Mouse (Mus musculus): ENCODE data around the gene Senp5.
"Not testable (repeated sequence)": the region's sequence is repeated elsewhere in the genome, so short reads cannot be mapped to it uniquely, and the experiment has no call there.

Senp5 gene

GRCm38 (mm10) chr16:32002509-32003477 is at the start of gene Senp5:
Gene Senp5, minus strand, starts transcription at chr16:32003287.
- DNase-seq (ENCODE audit: inconsistent ontology term), result peak; percentile 93

DNA sequence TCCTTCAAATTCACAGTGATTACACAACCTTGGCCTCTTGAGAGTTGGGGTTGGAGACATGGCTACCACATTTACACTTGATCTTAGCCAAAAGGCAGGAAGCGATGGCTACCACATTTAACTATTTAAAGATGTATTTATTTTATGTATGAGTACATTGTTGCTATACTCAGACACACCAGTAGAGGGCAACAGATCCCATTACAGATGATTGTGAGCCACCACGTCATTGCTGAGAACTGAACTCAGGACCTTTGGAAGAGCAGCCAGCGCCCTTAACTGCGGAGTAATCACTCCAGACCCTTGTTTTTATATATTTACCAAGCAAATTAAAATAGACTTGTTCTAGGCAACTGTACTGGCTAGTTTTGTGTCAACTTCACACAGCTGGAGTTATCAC is 39.3 kb upstream of the Senp5 start:
- no peak for DNase-seq (ENCODE audit: inconsistent ontology term)

GRCm38 (mm10) chr16:32019678-32020077 is 16.6 kb upstream of the Senp5 start:
- DNase-seq (ENCODE audit: inconsistent ontology term), result no peak

GRCm38 (mm10) chr16:32010330-32010729 is 7.2 kb upstream of the Senp5 start:
- DNase-seq (ENCODE audit: inconsistent ontology term), result no peak

- DNase-seq (ENCODE audit: inconsistent ontology term), result peak; percentile 10
Observed at GRCm38 (mm10) chr16:32009913-32010312, 6.8 kb upstream of the Senp5 start.

DNA sequence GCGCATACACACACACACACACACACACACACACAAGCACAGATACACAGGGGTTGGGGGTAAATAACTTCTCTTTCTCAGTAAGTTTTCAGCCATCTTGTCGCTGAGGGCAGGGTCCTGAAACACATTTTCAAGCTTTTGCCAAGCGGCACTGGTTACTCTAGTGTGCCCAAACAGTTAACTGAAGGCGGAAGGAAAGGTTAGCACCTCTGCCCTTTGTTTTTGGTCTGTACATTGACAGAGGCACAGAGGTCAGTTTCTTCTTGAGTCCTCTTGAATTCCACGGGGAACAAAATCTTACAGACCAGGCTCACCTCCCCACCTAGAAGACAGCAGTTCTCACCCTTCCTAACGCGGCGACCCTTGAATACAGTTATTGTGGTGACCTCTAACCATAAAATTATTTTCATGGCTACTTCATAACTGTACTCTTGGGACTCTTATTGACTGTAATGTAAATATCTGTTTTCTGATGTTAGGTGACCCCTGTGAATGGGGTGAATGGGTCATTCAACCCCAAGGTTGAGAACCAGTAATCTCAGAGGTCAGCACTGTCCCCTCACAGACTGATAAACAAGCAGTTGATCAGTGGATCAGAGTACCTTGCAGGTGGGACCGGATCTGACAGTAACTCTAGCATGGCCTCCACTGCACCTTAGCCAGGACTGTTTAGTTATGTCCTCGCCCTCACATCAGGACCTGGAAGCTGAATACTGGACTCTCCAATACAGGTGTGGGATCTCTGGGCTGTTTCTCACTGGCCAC is 5.6 kb upstream of the Senp5 start:
- no peak for DNase-seq (ENCODE audit: inconsistent ontology term)

GRCm38 (mm10) chr16:32004731-32005130 is 1.6 kb upstream of the Senp5 start:
- no peak for DNase-seq (ENCODE audit: inconsistent ontology term)

DNA sequence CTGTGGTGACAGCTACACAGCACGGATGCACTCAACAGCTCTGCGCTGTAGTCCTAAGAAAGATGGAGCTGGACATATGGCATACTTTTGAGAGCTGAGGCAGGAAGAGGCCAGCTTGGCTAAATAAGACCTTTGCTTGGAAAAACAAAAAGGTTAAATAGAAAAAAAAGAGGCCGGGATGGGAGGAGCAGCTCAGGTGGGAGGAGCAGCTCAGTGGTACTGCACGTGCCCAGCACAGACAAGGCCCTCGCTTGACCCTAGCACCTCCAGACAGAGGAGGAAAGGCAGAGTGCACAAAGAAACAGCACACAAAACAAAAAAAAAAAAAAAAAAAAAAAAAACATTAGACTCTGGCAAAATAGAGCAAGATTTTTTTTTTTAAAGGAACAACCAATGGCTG is 6.7 kb downstream of the Senp5 start:
- DNase-seq (ENCODE audit: inconsistent ontology term), result no peak

- peak; percentile 15 for DNase-seq (ENCODE audit: inconsistent ontology term)
Observed at GRCm38 (mm10) chr16:31993946-31994345, 9.1 kb downstream of the Senp5 start.

DNA sequence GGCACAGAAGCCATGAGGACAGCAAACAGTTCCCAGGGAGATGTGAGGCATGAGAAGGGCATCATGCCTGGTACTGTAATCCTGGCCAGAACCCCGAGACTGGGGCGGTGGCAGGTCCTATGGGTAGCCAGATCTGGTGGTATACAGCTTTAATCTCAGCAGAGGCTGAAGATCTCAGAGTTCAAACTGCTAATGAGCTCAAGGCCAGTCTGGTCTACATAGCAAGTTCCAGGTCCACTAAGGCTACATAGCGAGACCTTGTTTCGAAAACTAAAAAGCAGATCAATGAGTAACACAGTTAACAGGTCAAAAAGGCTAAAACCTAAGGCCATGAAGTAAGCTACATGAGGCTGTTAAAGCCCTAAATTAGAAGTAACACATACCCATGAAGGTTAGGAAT is 9.9 kb downstream of the Senp5 start:
- no peak for DNase-seq (ENCODE audit: inconsistent ontology term)

GRCm38 (mm10) chr16:31992039-31992438 is 11.0 kb downstream of the Senp5 start:
- no peak for DNase-seq (ENCODE audit: inconsistent ontology term)

GRCm38 (mm10) chr16:31980946-31981345 is 22.1 kb downstream of the Senp5 start:
- DNase-seq (ENCODE audit: inconsistent ontology term), result no peak

- no peak for DNase-seq (ENCODE audit: inconsistent ontology term)
Observed at GRCm38 (mm10) chr16:31979501-31979900, 23.6 kb downstream of the Senp5 start.

DNA sequence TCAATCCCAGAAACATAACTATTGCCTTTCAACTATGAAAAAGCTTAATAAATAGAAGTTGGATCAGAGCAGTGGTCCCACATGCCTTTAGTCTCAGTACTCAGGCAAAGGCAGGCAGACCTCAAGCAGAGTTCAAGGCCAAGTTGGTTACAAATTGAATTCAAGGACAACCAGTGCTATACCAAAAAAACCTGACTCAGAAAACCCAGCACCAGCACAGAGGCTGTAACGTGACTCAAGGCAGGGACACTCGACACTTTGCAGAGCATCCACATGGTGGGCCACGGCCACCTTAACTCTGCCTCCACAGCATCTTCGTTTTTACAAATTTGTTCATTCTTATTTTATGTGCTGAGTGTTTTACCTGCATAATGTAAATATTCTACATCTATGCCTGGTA is 27.8 kb downstream of the Senp5 start:
- no peak for DNase-seq (ENCODE audit: inconsistent ontology term)

DNA sequence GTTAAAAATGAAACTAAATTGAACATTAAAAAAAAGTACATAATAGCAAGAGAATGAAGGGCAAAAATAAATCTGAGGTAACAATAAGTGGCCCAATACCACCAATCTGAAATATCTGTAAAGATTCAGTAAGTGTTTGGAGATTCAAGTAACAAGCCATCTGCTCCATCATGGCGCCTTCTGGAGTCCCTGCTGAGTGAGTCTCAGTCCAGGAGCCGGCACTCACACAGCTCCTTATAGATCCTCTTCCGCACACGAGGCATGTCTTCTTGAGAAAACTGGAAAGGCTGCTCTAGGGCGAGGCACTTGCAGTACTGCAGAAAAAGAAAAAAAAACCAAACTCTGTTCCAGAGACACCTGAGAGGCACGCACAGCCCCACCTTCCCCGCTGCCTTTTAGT is 39.9 kb downstream of the Senp5 start:
- DNase-seq (ENCODE audit: inconsistent ontology term), result no peak

DNA sequence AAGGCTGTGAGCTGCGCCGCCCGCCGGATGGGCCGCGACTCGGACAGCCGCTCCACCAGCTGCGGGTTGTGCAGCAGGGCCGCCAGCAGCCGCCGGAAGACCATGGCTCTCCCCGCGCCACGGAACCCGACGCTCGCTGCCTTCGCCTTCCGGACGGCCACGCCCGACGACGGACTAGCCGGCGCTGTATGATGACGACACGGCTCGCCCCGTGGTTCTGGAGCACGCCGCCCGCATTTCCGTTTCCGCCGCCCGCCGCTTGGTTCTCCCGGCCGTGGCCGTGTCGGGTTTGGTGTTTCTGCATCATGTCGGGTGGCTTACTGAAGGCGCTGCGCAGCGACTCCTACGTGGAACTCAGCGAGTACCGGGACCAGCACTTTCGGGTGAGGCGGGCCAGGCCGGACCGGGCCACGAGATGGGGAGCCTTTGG is 54.7 kb downstream of the Senp5 start, which contains the start of the genes 0610012G03Rik and Ncbp2:
Gene 0610012G03Rik, minus strand, starts transcription at position 150 of the 430 bp plus-strand sequence.
Gene Ncbp2, plus strand, starts transcription at position 169 of the 430 bp plus-strand sequence.
- DNase-seq (ENCODE audit: inconsistent ontology term), result peak; percentile 94

GRCm38 (mm10) chr16:31947901-31948316 is 55.2 kb downstream of the Senp5 start:
- DNase-seq (ENCODE audit: inconsistent ontology term), result no peak

DNA sequence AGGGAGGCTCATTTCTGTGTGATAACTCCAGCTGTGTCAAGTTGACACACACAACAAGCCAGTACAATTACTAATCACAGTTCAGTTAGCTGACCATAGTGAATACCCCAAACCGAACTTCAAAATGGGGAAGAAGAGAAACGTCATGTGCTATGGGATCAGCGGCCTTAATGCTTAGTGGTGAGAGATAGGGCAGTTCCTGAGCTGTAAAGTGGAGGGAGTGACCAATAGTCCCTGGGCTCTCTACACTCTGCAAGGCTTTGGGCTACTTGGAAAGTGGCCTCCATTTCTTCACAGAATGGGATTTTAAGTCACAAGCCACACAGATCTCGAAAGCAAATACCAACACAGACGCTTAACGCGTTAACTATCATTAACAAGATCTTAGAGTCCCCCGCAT is 55.8 kb downstream of the Senp5 start:
- DNase-seq (ENCODE audit: inconsistent ontology term), result no peak

- DNase-seq (ENCODE audit: inconsistent ontology term), result not testable (repeated sequence)
Observed at GRCm38 (mm10) chr16:31945986-31946385, 57.1 kb downstream of the Senp5 start.

DNA sequence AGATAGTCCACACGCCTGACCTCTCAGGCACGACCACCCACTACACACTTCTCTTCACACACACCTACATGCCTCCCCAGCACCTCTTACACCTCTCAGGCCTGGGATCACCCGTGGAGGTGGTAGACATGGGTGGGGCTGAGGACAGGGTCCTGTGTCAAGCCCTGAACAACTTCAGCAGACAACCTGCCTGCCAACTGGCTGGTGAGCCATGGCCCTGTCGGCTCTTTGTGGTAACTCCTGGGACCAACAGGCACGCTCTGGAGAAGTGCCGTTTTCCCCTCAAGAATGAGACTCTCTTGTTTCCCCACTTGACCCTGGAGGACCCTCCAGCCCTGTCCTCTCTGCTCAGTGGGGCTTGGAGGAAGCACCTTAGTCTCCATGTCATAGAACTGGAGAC is 57.7 kb downstream of the Senp5 start:
- DNase-seq (ENCODE audit: inconsistent ontology term), result no peak

- DNase-seq (ENCODE audit: inconsistent ontology term), result no peak
Observed at GRCm38 (mm10) chr16:31944698-31945255, 58.3 kb downstream of the Senp5 start.

- DNase-seq (ENCODE audit: inconsistent ontology term), result peak; percentile 60
Observed at GRCm38 (mm10) chr16:31943980-31944379, 59.1 kb downstream of the Senp5 start.
